Mouse (Mus musculus): ENCODE results near the gene Sult2b1. TPM values are rescaled to one million over a fixed set of nuclear protein-coding genes. Genes with fewer than 3 reads are reported as not detected.

The Sult2b1 gene
- polyA plus RNA-seq, 1 experiment from 2014 or later = 0.08 TPM

DNA sequence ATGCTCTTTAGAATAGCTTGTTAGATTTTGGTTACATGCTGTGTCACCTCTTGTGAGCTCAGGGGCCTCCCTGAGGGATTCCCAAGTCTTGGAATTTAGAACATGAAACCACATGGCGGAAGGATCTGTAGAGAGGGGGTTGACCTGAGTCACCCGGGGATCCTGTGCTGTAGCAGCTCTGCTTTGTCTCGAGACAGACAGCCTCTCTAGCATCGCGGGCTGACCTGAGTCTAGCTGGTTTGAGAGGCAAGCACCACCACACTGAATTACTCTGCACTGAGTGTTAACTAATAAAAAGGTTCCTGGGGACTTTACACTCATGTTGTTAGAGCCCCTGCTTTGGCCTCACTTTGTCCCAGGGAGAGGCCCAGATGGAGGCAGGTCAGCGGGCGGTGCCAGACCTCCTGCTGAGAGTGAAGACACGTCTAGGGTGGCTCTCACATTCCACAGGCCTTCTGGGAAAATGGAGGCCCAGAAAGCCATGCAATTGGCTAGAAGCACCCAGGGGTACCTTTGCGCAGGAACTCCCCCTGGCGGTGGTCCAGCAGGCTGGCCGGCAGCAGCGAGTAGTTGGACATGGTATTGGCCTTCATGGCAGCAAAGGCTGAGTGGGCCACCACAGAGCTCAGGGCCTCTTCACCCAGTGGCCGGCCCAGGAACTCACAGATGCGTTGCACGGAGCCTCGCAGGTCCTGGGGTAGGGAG, 53.6 kb downstream of the Sult2b1 start:
- ATAC-seq (ENCODE audit: low read depth) = no peak
- H3K27ac ChIP-seq (ENCODE audit: low read length) = no peak overlapping the region
- H3K4me2 ChIP-seq (ENCODE audit: low read depth, low read length) = no peak overlapping the region
- H3K9me3 ChIP-seq (replicated peaks; ENCODE audit: control insufficient read depth, low read length) = no peaks in the 10 kb centered on the region
- H3K36me3 ChIP-seq (ENCODE audit: control insufficient read depth, insufficient read depth) = no peaks in the 10 kb centered on the region
- no peak overlapping the region for H3K4me3 ChIP-seq (ENCODE audit: low read depth, low read length)
- H3K9ac ChIP-seq (ENCODE audit: low read depth, low read length) = no peak overlapping the region
- WGBS (ENCODE audit: insufficient replicate concordance) = 25% methylated on average over 16 of the region's 16 CpGs
- H3K4me1 ChIP-seq (ENCODE audit: control insufficient read depth, low read depth, low read length) = no peaks in the 10 kb centered on the region; the same call in 1 of the 2 replicates
- no peaks in the 10 kb centered on the region for H3K27me3 ChIP-seq (ENCODE audit: control insufficient read depth, insufficient read depth, low read depth, low read length)

DNA sequence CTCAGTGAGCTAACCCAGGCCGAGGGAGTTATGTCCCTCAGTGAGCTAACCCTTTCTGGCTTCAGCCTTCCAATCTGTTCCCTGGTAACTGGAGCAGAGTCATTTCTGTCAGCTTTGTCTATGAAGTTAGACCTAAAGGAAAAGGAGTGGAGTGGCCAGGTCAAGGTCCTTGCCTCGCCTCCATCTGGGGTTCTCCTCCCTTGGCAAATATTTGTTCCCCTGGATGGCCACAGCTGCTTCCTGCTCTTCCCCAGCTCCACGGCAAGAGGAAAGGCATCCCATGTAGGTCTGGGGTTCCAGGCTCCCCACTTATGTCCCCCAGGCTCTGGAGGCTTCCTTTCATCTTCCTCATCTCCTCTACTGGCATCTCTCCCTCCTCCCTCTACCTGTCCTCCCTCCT, 56.8 kb downstream of the Sult2b1 start:
- no peaks in the 10 kb centered on the region for H3K27me3 ChIP-seq (ENCODE audit: control insufficient read depth, insufficient read depth, low read depth, low read length)
- 63% methylated on average over 3 of the region's 3 CpGs for WGBS (ENCODE audit: insufficient replicate concordance)
- H3K4me3 ChIP-seq (ENCODE audit: low read depth, low read length) = no peak overlapping the region
- H3K4me2 ChIP-seq (ENCODE audit: low read depth, low read length) = no peak overlapping the region
- ATAC-seq (ENCODE audit: low read depth) = no peak
- H3K9ac ChIP-seq (ENCODE audit: low read depth, low read length) = no peak overlapping the region
- H3K27ac ChIP-seq (ENCODE audit: low read length) = no peak overlapping the region
- H3K4me1 ChIP-seq (ENCODE audit: control insufficient read depth, low read depth, low read length) = no peaks in the 10 kb centered on the region; the same call in 1 of the 2 replicates
- peaks cover 14% of the 10 kb centered on the region; the same call in 1 of the 2 replicates for H3K36me3 ChIP-seq (ENCODE audit: control insufficient read depth, insufficient read depth)
- no peaks in the 10 kb centered on the region for H3K9me3 ChIP-seq (replicated peaks; ENCODE audit: control insufficient read depth, low read length)

DNA sequence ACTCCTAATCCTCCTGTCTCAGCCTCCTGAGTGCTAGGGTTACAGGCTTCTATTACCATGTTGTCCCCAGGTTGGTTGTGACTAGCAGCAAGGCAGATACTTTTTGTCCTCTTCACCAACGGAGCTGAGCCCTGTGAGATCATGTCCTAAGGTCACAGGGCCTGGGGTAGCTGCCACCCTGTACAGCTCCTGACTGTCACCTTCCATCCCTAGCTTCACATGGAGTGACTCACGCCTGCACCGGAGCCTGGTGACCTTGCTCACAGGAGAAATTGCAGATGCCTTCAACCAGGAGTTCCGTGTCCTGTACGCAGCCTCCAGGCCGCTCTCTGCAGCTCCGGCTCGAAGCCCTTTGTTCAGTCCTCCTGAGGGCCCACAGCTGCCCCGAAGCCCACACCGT, 58.0 kb downstream of the Sult2b1 start:
- Histone ChIP-seq H3K4me3 (ENCODE audit: low read depth, low read length) (no peak overlapping the region), H3K4me2 (ENCODE audit: low read depth, low read length) (no peak overlapping the region), H3K36me3 (ENCODE audit: control insufficient read depth, insufficient read depth) (peaks cover 14% of the 10 kb centered on the region; the same call in 1 of the 2 replicates), H3K9ac (ENCODE audit: low read depth, low read length) (no peak overlapping the region), H3K9me3 (replicated peaks; ENCODE audit: control insufficient read depth, low read length) (no peaks in the 10 kb centered on the region), H3K4me1 (ENCODE audit: control insufficient read depth, low read depth, low read length) (no peaks in the 10 kb centered on the region; the same call in 1 of the 2 replicates), H3K27ac (ENCODE audit: low read length) (no peak overlapping the region), H3K27me3 (ENCODE audit: control insufficient read depth, insufficient read depth, low read depth, low read length) (no peaks in the 10 kb centered on the region)
- no peak for ATAC-seq (ENCODE audit: low read depth)
- WGBS (ENCODE audit: insufficient replicate concordance) = 82% methylated on average over 10 of the region's 10 CpGs

DNA sequence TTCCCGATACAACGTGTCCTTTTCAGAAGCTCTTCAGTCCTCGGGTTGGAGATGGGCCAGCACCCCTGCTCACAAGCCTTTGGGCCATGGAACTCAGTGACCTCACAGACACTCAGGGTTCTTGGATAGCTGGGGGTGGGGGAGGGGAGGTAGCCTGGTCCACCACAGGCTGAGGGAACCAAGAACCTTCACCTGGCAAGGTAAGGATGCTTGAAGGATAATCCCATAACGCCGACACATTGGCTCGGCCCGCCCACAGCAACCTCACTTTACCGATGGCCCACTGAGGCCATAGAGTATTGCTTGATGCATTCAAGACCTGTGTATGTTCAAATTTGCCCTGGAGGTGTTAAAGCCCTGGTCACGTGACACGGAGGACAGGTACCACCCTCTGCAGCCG, 58.8 kb downstream of the Sult2b1 start, which contains the start of gene Spaca4:
Gene Spaca4, minus strand, starts transcription at position 101 of the 400 bp plus-strand sequence.
- Histone ChIP-seq H3K4me1 (ENCODE audit: control insufficient read depth, low read depth, low read length) (peaks cover 3% of the 10 kb centered on the region), H3K9ac (ENCODE audit: low read depth, low read length) (no peak within 1 kb of the TSS), H3K27ac (ENCODE audit: low read length) (no peak within 1 kb of the TSS), H3K4me2 (ENCODE audit: low read depth, low read length) (no peak within 1 kb of the TSS), H3K36me3 (ENCODE audit: control insufficient read depth, insufficient read depth) (peaks cover 20% of the 10 kb centered on the region), H3K27me3 (ENCODE audit: control insufficient read depth, insufficient read depth, low read depth, low read length) (no peaks in the 10 kb centered on the region), H3K4me3 (ENCODE audit: low read depth, low read length) (no peak within 1 kb of the TSS), H3K9me3 (replicated peaks; ENCODE audit: control insufficient read depth, low read length) (no peaks in the 10 kb centered on the region)
- no peak for ATAC-seq (ENCODE audit: low read depth)
- 79% methylated on average over 11 of the region's 11 CpGs for WGBS (ENCODE audit: insufficient replicate concordance)

DNA sequence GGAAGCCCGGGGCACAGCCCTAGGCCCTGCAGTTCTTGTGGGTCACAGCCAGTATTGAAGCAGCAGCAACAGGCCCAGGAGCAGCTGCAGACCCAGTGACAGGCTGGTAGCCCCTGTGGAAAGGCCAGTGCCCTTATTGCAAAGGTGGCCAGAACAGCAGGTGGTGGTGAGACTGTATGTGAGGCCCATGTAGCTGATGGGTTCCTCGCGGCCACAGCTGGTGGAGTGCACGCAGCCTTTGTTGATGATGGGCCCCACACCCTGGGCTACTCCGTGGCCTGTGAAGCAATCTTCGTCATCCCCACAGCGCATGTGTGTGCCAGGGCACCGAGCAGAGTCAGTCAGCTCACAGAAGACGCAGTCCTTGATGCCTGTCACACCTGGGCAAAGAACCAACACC, 59.3 kb downstream of the Sult2b1 start:
- Histone ChIP-seq H3K9ac (ENCODE audit: low read depth, low read length) (no peak overlapping the region), H3K4me1 (ENCODE audit: control insufficient read depth, low read depth, low read length) (peaks cover 3% of the 10 kb centered on the region), H3K4me3 (ENCODE audit: low read depth, low read length) (no peak overlapping the region), H3K9me3 (replicated peaks; ENCODE audit: control insufficient read depth, low read length) (no peaks in the 10 kb centered on the region), H3K27ac (ENCODE audit: low read length) (no peak overlapping the region), H3K4me2 (ENCODE audit: low read depth, low read length) (no peak overlapping the region), H3K36me3 (ENCODE audit: control insufficient read depth, insufficient read depth) (peaks cover 25% of the 10 kb centered on the region), H3K27me3 (ENCODE audit: control insufficient read depth, insufficient read depth, low read depth, low read length) (no peaks in the 10 kb centered on the region)
- no peak for ATAC-seq (ENCODE audit: low read depth)
- 83% methylated on average over 9 of the region's 9 CpGs for WGBS (ENCODE audit: insufficient replicate concordance)

DNA sequence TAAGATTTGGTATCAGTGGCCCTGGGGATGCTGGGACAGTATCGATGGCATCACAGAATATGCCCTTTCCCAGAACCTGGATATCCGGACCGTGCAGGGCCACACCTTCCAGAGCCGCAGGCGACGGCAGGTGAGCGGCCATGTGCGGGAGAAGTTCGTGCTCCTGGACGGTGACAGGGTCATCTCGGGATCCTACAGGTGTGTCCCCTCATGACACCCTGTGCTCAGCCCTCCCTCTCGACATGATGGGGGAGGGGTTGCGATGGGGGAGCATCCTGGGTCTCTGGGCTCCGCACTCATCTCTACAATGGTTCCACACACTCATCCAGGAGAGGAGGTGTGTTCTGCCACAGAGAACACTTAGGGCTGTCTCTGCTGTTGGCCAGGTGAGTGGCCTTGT, 60.7 kb downstream of the Sult2b1 start:
- Histone ChIP-seq H3K9me3 (replicated peaks; ENCODE audit: control insufficient read depth, low read length) (no peaks in the 10 kb centered on the region), H3K4me1 (ENCODE audit: control insufficient read depth, low read depth, low read length) (peaks cover 15% of the 10 kb centered on the region), H3K4me2 (ENCODE audit: low read depth, low read length) (no peak overlapping the region), H3K27ac (ENCODE audit: low read length) (no peak overlapping the region), H3K27me3 (ENCODE audit: control insufficient read depth, insufficient read depth, low read depth, low read length) (no peaks in the 10 kb centered on the region), H3K36me3 (ENCODE audit: control insufficient read depth, insufficient read depth) (peaks cover 35% of the 10 kb centered on the region), H3K4me3 (ENCODE audit: low read depth, low read length) (no peak overlapping the region), H3K9ac (ENCODE audit: low read depth, low read length) (no peak overlapping the region)
- no peak for ATAC-seq (ENCODE audit: low read depth)
- WGBS (ENCODE audit: insufficient replicate concordance) = 87% methylated on average over 14 of the region's 14 CpGs

DNA sequence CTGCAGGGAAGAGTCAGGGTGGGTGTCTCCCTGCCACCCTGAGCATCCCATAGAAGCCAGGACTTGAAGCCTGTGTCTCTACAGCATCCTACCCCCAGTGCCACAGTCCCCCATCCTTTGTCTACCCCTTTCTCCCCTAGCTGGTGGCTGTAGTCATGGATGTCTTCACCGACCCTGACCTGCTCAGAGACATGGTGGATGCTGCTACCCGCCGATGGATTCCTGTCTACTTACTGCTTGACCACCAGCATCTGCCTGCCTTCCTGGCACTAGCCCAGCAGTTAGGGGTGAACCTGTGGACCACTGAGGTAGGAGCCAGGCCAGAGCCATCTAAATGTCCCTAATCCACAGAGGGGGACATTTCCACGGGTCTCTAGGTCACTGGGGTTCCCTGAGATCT, 61.2 kb downstream of the Sult2b1 start:
- Histone ChIP-seq H3K9ac (ENCODE audit: low read depth, low read length) (no peak overlapping the region), H3K36me3 (ENCODE audit: control insufficient read depth, insufficient read depth) (peaks cover 35% of the 10 kb centered on the region)

DNA sequence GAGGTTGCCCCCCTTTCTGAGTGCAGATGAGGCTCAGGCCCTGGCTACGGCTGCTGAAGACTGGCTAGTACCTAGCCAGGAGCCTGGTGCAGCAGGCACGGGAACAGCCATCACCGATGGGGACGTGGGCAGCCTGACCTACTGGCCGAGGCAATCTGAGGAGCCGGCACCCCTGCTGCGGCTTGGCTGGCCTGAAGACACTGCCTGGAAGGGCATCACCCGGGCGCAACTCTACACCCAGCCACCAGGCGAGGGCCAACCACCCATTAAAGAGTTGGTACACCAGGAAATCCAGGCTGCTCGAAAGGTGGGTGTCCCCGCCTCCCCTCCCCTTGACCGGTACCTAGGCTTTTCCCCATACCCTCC, 62.1 kb downstream of the Sult2b1 start:
- Histone ChIP-seq H3K4me1 (ENCODE audit: control insufficient read depth, low read depth, low read length) (peaks cover 18% of the 10 kb centered on the region), H3K4me3 (ENCODE audit: low read depth, low read length) (no peak overlapping the region), H3K27ac (ENCODE audit: low read length) (no peak overlapping the region), H3K9ac (ENCODE audit: low read depth, low read length) (no peak overlapping the region), H3K9me3 (replicated peaks; ENCODE audit: control insufficient read depth, low read length) (no peaks in the 10 kb centered on the region), H3K27me3 (ENCODE audit: control insufficient read depth, insufficient read depth, low read depth, low read length) (no peaks in the 10 kb centered on the region), H3K4me2 (ENCODE audit: low read depth, low read length) (no peak overlapping the region), H3K36me3 (ENCODE audit: control insufficient read depth, insufficient read depth) (peaks cover 35% of the 10 kb centered on the region)
- no peak for ATAC-seq (ENCODE audit: low read depth)
- 79% methylated on average over 13 of the region's 13 CpGs for WGBS (ENCODE audit: insufficient replicate concordance)

More for the DNA sequence above, 61.2 kb downstream of the Sult2b1 start:
- Histone ChIP-seq H3K4me3 (ENCODE audit: low read depth, low read length) (no peak overlapping the region), H3K4me2 (ENCODE audit: low read depth, low read length) (no peak overlapping the region), H3K4me1 (ENCODE audit: control insufficient read depth, low read depth, low read length) (peaks cover 18% of the 10 kb centered on the region), H3K27ac (ENCODE audit: low read length) (no peak overlapping the region), H3K27me3 (ENCODE audit: control insufficient read depth, insufficient read depth, low read depth, low read length) (no peaks in the 10 kb centered on the region), H3K9me3 (replicated peaks; ENCODE audit: control insufficient read depth, low read length) (no peaks in the 10 kb centered on the region)
- 74% methylated on average over 4 of the region's 4 CpGs for WGBS (ENCODE audit: insufficient replicate concordance)
- no peak for ATAC-seq (ENCODE audit: low read depth)

DNA sequence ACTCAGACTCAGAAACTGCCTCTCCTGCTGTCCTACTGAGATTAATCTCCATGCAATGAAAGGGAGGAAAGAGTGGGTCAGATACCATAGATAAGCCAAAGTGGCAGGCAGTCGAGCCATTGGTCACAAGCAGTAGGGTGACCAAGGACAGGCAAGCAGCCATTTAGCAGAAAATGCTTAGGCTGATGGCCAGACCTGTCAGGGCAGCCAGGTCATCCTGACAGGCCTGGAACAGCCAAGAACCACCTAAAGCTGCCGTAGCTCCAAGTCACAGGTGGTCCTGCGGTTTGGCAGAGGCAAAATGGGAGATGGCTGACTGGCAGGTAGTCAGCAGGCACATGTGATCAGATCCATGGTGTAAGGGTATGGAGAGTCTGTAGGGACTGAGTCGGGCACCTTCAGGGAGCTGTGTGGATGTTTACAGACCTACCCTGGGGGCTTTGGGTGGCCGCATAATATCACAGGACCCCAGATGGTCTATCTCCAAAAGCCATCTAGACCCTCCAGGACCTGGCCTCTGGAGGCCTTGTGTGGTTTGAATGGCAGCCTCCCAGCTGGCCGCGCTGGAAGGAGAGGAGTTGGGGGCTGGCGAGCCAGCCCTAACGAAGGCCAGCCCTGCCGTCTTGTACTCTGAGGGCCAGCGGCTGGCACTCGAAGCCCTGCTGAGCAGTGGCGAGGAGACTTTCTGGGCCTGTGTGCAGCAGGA, 62.7 kb downstream of the Sult2b1 start:
- no peaks in the 10 kb centered on the region for H3K9me3 ChIP-seq (replicated peaks; ENCODE audit: control insufficient read depth, low read length)
- H3K4me3 ChIP-seq (ENCODE audit: low read depth, low read length) = no peak overlapping the region
- ATAC-seq (ENCODE audit: low read depth) = no peak
- peaks cover 21% of the 10 kb centered on the region for H3K4me1 ChIP-seq (ENCODE audit: control insufficient read depth, low read depth, low read length)
- WGBS (ENCODE audit: insufficient replicate concordance) = 66% methylated on average over 13 of the region's 13 CpGs
- H3K9ac ChIP-seq (ENCODE audit: low read depth, low read length) = no peak overlapping the region
- H3K27ac ChIP-seq (ENCODE audit: low read length) = no peak overlapping the region
- H3K36me3 ChIP-seq (ENCODE audit: control insufficient read depth, insufficient read depth) = peaks cover 35% of the 10 kb centered on the region
- no peaks in the 10 kb centered on the region for H3K27me3 ChIP-seq (ENCODE audit: control insufficient read depth, insufficient read depth, low read depth, low read length)
- H3K4me2 ChIP-seq (ENCODE audit: low read depth, low read length) = no peak overlapping the region

All from liver, embryonic 16.5 days (tissue).